Mouse (Mus musculus): ENCODE measurements at regions not wholly inside any gene's neighbourhood (a gene's known extent, or its start where the extent isn't known, plus 50 kb on each side); places are given as distances from the start of the nearest gene placed in this dataset.

DNA sequence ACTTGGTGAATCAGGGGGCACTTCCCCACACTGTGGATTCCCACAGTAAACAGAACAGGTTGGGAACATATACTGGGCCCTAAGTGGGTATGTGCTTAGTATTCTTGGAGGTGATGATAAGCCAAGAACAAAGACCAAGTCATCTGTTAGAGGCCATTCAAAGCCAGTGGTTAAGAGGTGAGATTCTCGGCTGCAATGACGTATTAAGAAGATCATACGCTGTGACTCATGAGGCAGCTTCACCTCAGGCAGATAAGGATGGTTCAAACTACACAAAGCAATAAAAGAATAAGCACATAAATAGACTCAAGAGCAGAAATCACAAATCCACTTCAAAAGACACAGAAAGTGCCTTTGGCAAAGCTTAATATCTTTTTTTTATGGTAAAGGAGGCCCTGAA lies 56.4 kb upstream of the Irx5 start:
- TF ChIP-seq POU5F1 (IDR thresholded peaks at IDR 0.05; ENCODE audit: borderline replicate concordance, low read length) (no peak), CTCF (conservative IDR thresholded peaks at IDR 0.05; ENCODE audit: low read length) (no peak), NANOG (IDR thresholded peaks at IDR 0.05; ENCODE audit: borderline replicate concordance, low read length) (no peak)

All from E14TG2a.4 (cell line).